Mouse (Mus musculus): ENCODE measurements at regions not wholly inside any gene's neighbourhood (a gene's known extent, or its start where the extent isn't known, plus 50 kb on each side); places are given as distances from the start of the nearest gene placed in this dataset.
"Not testable (repeated sequence)": the region's sequence is repeated elsewhere in the genome, so short reads cannot be mapped to it uniquely, and the experiment has no call there.

- Histone ChIP-seq H3K4me3 (no peak overlapping the region), H3K9me3 (no peaks in the 10 kb centered on the region), H3K27me3 (no peaks in the 10 kb centered on the region), H3K4me1 (replicated peaks) (no peaks in the 10 kb centered on the region), H3K9ac (no peak overlapping the region), H3K27ac (replicated peaks) (no peak overlapping the region), H3K4me2 (no peak overlapping the region), H3K36me3 (no peaks in the 10 kb centered on the region)
- no peak for ATAC-seq (ENCODE audit: low FRiP score, low read depth)
These were observed 563.3 kb upstream of the Foxg1 start for GRCm38 (mm10) chr12:48819168-48819567.

- no peak overlapping the region for H3K9ac ChIP-seq
- H3K4me3 ChIP-seq = no peak overlapping the region
- no peaks in the 10 kb centered on the region for H3K36me3 ChIP-seq
- H3K27me3 ChIP-seq = no peaks in the 10 kb centered on the region
- no peak overlapping the region for H3K4me2 ChIP-seq
- no peak for ATAC-seq (ENCODE audit: low FRiP score, low read depth)
- no peaks in the 10 kb centered on the region for H3K4me1 ChIP-seq (replicated peaks)
- H3K9me3 ChIP-seq = no peaks in the 10 kb centered on the region
- no peak overlapping the region for H3K27ac ChIP-seq (replicated peaks)
These were observed 562.3 kb upstream of the Foxg1 start for GRCm38 (mm10) chr12:48820206-48820605.

GRCm38 (mm10) chr12:48826300-48826699 is 556.2 kb upstream of the Foxg1 start:
- Histone ChIP-seq H3K36me3 (no peaks in the 10 kb centered on the region), H3K4me2 (no peak overlapping the region), H3K9me3 (no peaks in the 10 kb centered on the region), H3K9ac (no peak overlapping the region), H3K27me3 (no peaks in the 10 kb centered on the region), H3K4me3 (no peak overlapping the region), H3K27ac (replicated peaks) (no peak overlapping the region), H3K4me1 (replicated peaks) (no peaks in the 10 kb centered on the region)
- WGBS = 73% methylated on average over 6 of the region's 6 CpGs
- ATAC-seq (ENCODE audit: low FRiP score, low read depth) = no peak

GRCm38 (mm10) chr12:48853356-48853755 is 529.1 kb upstream of the Foxg1 start:
- 86% methylated on average over 4 of the region's 4 CpGs for WGBS
- not testable (repeated sequence) for H3K27me3 ChIP-seq; H3K4me1 ChIP-seq (replicated peaks); H3K36me3 ChIP-seq; H3K4me2 ChIP-seq; H3K27ac ChIP-seq (replicated peaks); H3K9me3 ChIP-seq; ATAC-seq (ENCODE audit: low FRiP score, low read depth); H3K9ac ChIP-seq; H3K4me3 ChIP-seq

GRCm38 (mm10) chr12:48854016-48854415 is 528.4 kb upstream of the Foxg1 start:
- Histone ChIP-seq H3K4me1 (replicated peaks) (no peaks in the 10 kb centered on the region), H3K4me3 (no peak overlapping the region), H3K4me2 (no peak overlapping the region), H3K27ac (replicated peaks) (no peak overlapping the region), H3K9ac (no peak overlapping the region), H3K9me3 (no peaks in the 10 kb centered on the region), H3K27me3 (no peaks in the 10 kb centered on the region), H3K36me3 (no peaks in the 10 kb centered on the region)
- 69% methylated on average over 1 of the region's 1 CpGs for WGBS
- no peak for ATAC-seq (ENCODE audit: low FRiP score, low read depth)

- peak; percentile 61 for ATAC-seq (ENCODE audit: low FRiP score, low read depth)
- Histone ChIP-seq H3K36me3 (no peaks in the 10 kb centered on the region), H3K4me2 (no peak overlapping the region), H3K4me3 (no peak overlapping the region), H3K9ac (no peak overlapping the region), H3K27ac (replicated peaks) (peak overlapping the region; percentile 48; the same call in 1 of the 2 replicates), H3K27me3 (no peaks in the 10 kb centered on the region), H3K4me1 (replicated peaks) (peaks cover 6% of the 10 kb centered on the region; the same call in 1 of the 2 replicates), H3K9me3 (no peaks in the 10 kb centered on the region)
- 30% methylated on average over 8 of the region's 8 CpGs for WGBS
These were observed 504.0 kb upstream of the Foxg1 start for GRCm38 (mm10) chr12:48878244-48879031.

Data from hindbrain, embryonic 15.5 days (tissue).